Mouse (Mus musculus): ENCODE measurements at regions not wholly inside any gene's neighbourhood (a gene's known extent, or its start where the extent isn't known, plus 50 kb on each side); places are given as distances from the start of the nearest gene placed in this dataset.
A peak's percentile ranks its signal among the peaks of the same experiment; 100 is the strongest.

DNA sequence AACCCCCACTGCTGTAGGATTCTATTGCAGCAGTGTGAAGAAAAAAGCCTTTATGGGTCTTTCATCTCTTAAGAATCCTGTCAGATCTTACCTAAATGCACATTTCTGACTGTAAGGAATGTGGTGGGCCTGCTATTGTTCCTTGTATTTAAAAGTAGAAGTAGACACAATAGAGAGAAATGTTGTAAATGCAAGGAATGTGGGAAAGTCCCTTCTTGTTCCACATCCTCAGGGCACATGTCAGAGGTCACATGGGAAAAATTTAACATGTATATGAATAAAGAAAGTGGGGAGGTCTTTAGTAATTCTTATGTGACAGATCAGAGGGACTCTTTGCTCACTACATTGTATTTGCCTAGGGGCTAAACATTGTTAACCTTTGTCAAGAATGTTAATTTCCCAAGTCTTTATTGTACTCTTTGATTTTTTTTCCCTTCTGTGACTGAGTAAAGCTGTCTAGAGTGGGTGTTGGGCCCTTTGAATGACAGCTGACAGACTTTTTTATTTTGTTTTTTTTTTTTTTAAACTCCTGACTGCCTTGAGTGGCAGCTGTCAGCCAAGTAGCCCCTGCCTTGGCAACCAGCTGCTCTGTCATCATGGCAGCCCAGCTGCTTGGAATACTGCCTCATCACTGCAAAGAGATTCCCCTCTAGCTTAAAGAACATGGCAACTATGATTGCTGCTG lies 117.9 kb downstream of the Icos start:
- TF ChIP-seq POLR2A (IDR thresholded peaks at IDR 0.05; ENCODE audit: extremely low read depth, insufficient read depth, low read length) (no peak), CTCF (IDR thresholded peaks at IDR 0.05; ENCODE audit: low read depth, low read length) (no peak)
- Histone ChIP-seq H3K36me3 (ENCODE audit: control insufficient read depth, insufficient read depth, low read length) (no peaks in the 10 kb centered on the region), H3K79me2 (ENCODE audit: control insufficient read depth, insufficient read depth, low read length) (no peaks in the 10 kb centered on the region), H3K27me3 (ENCODE audit: control insufficient read depth, insufficient read depth, low read length) (no peaks in the 10 kb centered on the region), H3K4me1 (ENCODE audit: control insufficient read depth, insufficient read depth, low read length) (no peaks in the 10 kb centered on the region), H3K27ac (replicated peaks; ENCODE audit: insufficient read depth, low read depth, low read length) (no peak overlapping the region), H3K4me3 (ENCODE audit: insufficient read depth, low read depth, low read length) (no peak overlapping the region), H3K9ac (ENCODE audit: low read depth, low read length) (no peak overlapping the region)
- no peak for DNase-seq (ENCODE audit: extremely low read depth, low read depth, low spot score)

DNA sequence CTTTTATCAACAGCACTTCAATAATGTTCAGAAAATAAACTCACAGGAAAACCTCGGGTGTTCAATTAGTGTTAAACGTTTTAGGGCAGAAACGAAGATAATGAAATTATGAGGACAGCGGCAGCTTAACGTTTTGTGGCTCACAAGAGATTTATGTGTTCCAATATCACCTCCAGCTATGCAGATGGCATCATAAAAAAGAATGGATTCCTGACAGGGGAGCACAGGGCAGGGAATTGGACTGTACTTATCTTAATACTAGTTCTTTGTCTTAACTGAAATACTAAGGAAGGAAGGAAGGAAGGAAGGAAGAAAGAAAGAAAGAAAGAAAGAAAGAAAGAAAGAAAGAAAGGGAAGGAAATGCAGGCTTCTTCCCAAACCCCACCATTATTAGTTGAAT lies 121.6 kb downstream of the Icos start:
- no peaks in the 10 kb centered on the region for H3K36me3 ChIP-seq (ENCODE audit: control insufficient read depth, insufficient read depth, low read length)
- no peak overlapping the region for H3K27ac ChIP-seq (replicated peaks; ENCODE audit: insufficient read depth, low read depth, low read length)
- no peaks in the 10 kb centered on the region for H3K4me1 ChIP-seq (ENCODE audit: control insufficient read depth, insufficient read depth, low read length)
- H3K27me3 ChIP-seq (ENCODE audit: control insufficient read depth, insufficient read depth, low read length) = no peaks in the 10 kb centered on the region
- DNase-seq (ENCODE audit: extremely low read depth, low read depth, low spot score) = no peak
- H3K79me2 ChIP-seq (ENCODE audit: control insufficient read depth, insufficient read depth, low read length) = no peaks in the 10 kb centered on the region
- TF ChIP-seq POLR2A (IDR thresholded peaks at IDR 0.05; ENCODE audit: extremely low read depth, insufficient read depth, low read length) (no peak), CTCF (IDR thresholded peaks at IDR 0.05; ENCODE audit: low read depth, low read length) (no peak)
- no peak overlapping the region for H3K4me3 ChIP-seq (ENCODE audit: insufficient read depth, low read depth, low read length)
- 77% methylated on average over 5 of the region's 5 CpGs for WGBS
- H3K9ac ChIP-seq (ENCODE audit: low read depth, low read length) = no peak overlapping the region

DNA sequence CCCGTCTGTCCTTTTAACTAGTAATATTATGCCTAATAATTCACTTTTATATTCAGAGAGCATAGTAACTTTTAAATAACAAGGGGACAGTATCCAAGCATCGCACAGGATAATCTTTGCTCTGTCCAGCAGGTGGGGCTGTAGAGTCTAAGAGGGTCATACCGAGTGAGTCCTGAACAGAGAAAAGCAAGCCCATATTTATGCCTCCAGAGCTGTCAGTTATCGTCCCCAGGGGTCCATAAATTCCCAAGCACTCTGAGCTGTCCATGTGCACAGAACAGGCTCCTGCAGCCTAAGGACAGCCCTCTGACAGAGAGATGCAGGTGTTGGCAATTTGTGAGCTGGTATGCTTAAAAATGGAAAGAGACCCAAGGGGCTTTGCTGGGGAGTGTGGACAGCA lies 124.0 kb downstream of the Icos start:
- Histone ChIP-seq H3K4me3 (ENCODE audit: insufficient read depth, low read depth, low read length) (no peak overlapping the region), H3K36me3 (ENCODE audit: control insufficient read depth, insufficient read depth, low read length) (no peaks in the 10 kb centered on the region), H3K27me3 (ENCODE audit: control insufficient read depth, insufficient read depth, low read length) (no peaks in the 10 kb centered on the region), H3K79me2 (ENCODE audit: control insufficient read depth, insufficient read depth, low read length) (no peaks in the 10 kb centered on the region), H3K4me1 (ENCODE audit: control insufficient read depth, insufficient read depth, low read length) (no peaks in the 10 kb centered on the region), H3K27ac (replicated peaks; ENCODE audit: insufficient read depth, low read depth, low read length) (no peak overlapping the region), H3K9ac (ENCODE audit: low read depth, low read length) (no peak overlapping the region)
- no peak for TF ChIP-seq POLR2A (IDR thresholded peaks at IDR 0.05; ENCODE audit: extremely low read depth, insufficient read depth, low read length)
- peak; percentile 43 for TF ChIP-seq CTCF (IDR thresholded peaks at IDR 0.05; ENCODE audit: low read depth, low read length)
- WGBS = 59% methylated on average over 4 of the region's 4 CpGs
- peak; percentile 2 for DNase-seq (ENCODE audit: extremely low read depth, low read depth, low spot score)

DNA sequence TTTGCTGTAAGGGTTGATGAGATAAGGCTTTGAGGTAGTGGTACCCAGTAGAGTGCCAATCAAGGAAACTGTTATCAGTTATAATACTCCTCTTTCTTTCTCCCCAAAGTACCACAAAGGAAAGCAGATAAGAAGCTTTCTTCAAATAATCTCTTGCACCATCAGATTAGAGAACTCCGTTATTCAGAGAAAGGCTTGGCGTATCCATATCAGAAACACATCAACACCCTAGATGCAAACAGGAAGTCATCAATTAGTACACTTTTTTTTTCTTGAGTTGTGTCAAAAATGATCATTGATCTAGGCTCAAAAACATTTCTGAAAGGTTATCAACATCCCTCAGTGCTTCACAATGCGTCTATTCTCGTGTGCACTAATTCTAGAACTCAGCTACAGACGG lies 124.6 kb downstream of the Icos start:
- no peak for DNase-seq (ENCODE audit: extremely low read depth, low read depth, low spot score)
- H3K36me3 ChIP-seq (ENCODE audit: control insufficient read depth, insufficient read depth, low read length) = no peaks in the 10 kb centered on the region
- no peaks in the 10 kb centered on the region for H3K79me2 ChIP-seq (ENCODE audit: control insufficient read depth, insufficient read depth, low read length)
- H3K9ac ChIP-seq (ENCODE audit: low read depth, low read length) = no peak overlapping the region
- H3K27me3 ChIP-seq (ENCODE audit: control insufficient read depth, insufficient read depth, low read length) = no peaks in the 10 kb centered on the region
- 73% methylated on average over 5 of the region's 5 CpGs for WGBS
- no peak overlapping the region for H3K27ac ChIP-seq (replicated peaks; ENCODE audit: insufficient read depth, low read depth, low read length)
- H3K4me3 ChIP-seq (ENCODE audit: insufficient read depth, low read depth, low read length) = no peak overlapping the region
- no peak for TF ChIP-seq CTCF (IDR thresholded peaks at IDR 0.05; ENCODE audit: low read depth, low read length)
- no peak for TF ChIP-seq POLR2A (IDR thresholded peaks at IDR 0.05; ENCODE audit: extremely low read depth, insufficient read depth, low read length)
- no peaks in the 10 kb centered on the region for H3K4me1 ChIP-seq (ENCODE audit: control insufficient read depth, insufficient read depth, low read length)

DNA sequence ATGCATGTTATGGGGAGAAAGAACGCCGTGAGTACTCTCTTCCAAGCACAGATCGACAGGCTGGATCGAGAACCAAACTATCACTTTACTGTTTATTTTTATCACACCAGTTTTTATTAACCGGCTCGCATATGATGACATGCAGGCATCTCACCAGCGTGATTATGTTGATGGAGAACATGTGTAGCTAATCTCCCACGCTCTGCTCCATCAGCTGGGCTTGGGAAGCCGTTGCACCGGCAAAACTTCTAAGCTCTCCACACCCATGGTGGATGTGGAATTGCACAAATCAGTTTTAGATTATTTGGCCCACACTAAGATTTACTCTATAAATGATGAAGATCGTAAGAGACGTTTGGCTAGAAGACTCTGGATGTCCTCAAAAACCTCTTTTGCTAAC lies 125.9 kb downstream of the Icos start:
- H3K27me3 ChIP-seq (ENCODE audit: control insufficient read depth, insufficient read depth, low read length) = no peaks in the 10 kb centered on the region
- no peak for DNase-seq (ENCODE audit: extremely low read depth, low read depth, low spot score)
- no peak overlapping the region for H3K27ac ChIP-seq (replicated peaks; ENCODE audit: insufficient read depth, low read depth, low read length)
- H3K9ac ChIP-seq (ENCODE audit: low read depth, low read length) = no peak overlapping the region
- no peak for TF ChIP-seq POLR2A (IDR thresholded peaks at IDR 0.05; ENCODE audit: extremely low read depth, insufficient read depth, low read length)
- TF ChIP-seq CTCF (IDR thresholded peaks at IDR 0.05; ENCODE audit: low read depth, low read length) = no peak
- H3K4me1 ChIP-seq (ENCODE audit: control insufficient read depth, insufficient read depth, low read length) = no peaks in the 10 kb centered on the region
- 83% methylated on average over 12 of the region's 12 CpGs for WGBS
- no peak overlapping the region for H3K4me3 ChIP-seq (ENCODE audit: insufficient read depth, low read depth, low read length)
- no peaks in the 10 kb centered on the region for H3K36me3 ChIP-seq (ENCODE audit: control insufficient read depth, insufficient read depth, low read length)
- H3K79me2 ChIP-seq (ENCODE audit: control insufficient read depth, insufficient read depth, low read length) = no peaks in the 10 kb centered on the region

DNA sequence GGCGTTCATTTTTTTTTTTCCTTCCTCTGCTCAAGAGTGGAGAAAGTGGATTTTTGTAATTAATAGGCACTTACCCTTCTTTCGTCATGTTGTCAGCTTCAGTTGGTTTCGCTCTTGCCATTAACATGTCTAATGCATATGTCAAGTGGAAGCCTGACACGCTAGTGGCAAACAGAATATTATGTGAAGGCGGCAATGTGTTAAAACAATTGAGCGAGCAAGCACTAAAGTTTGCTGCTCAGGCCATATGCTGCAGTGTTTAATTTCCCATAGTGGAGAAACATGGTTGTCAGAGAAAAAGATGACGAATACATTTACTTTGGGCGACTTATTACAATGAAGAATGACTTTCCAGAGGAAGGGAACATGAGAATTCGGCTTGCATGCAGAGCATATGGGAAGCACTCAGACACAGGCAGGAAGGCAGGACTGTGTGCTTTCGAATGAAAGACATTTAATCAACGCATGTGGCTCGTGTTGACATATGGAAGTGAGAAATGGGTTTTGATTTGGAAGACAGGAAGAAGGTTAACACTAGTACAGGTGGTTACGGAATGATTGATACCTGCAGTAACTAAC lies 134.1 kb downstream of the Icos start:
- Histone ChIP-seq H3K4me3 (ENCODE audit: insufficient read depth, low read depth, low read length) (no peak overlapping the region), H3K27me3 (ENCODE audit: control insufficient read depth, insufficient read depth, low read length) (no peaks in the 10 kb centered on the region), H3K9ac (ENCODE audit: low read depth, low read length) (no peak overlapping the region), H3K27ac (replicated peaks; ENCODE audit: insufficient read depth, low read depth, low read length) (no peak overlapping the region), H3K4me1 (ENCODE audit: control insufficient read depth, insufficient read depth, low read length) (no peaks in the 10 kb centered on the region), H3K36me3 (ENCODE audit: control insufficient read depth, insufficient read depth, low read length) (no peaks in the 10 kb centered on the region), H3K79me2 (ENCODE audit: control insufficient read depth, insufficient read depth, low read length) (no peaks in the 10 kb centered on the region)
- no peak for DNase-seq (ENCODE audit: extremely low read depth, low read depth, low spot score)
- TF ChIP-seq POLR2A (IDR thresholded peaks at IDR 0.05; ENCODE audit: extremely low read depth, insufficient read depth, low read length) (no peak), CTCF (IDR thresholded peaks at IDR 0.05; ENCODE audit: low read depth, low read length) (no peak)
- WGBS = 89% methylated on average over 13 of the region's 13 CpGs

All from liver, adult 2 months (tissue).